ENCODE assay signal across 13 mouse cellular contexts in genomic region chr1:35402995-35403394, GRCm38 (mm10).
"Had no signal": no experiment of that assay in that cellular context is flagged by ENCODE, and none has a peak within 500 bp of the region (broad histone marks: within the 10 kb centered on the region; RNA-seq: fewer than 3 reads in every experiment).

No protein-coding gene starts in this region.

- DNase-seq: forebrain, postnatal 0 days; gastrocnemius, postnatal 14 days; gastrocnemius, postnatal 36 days; heart, adult 11 months; heart, adult 2 months; heart, postnatal 14 days; heart, postnatal 36 days; kidney, adult 11 months; kidney, adult 2 months; kidney, adult 9 months; kidney, postnatal 14 days; kidney, postnatal 36 days; liver had no signal
